Mouse (Mus musculus) T-helper 2 cell (primary cell): ENCODE measurements around the gene Tctex1d4.

Experiments used
- in situ Hi-C: fragments of 300-600 bp; cut with MboI, MseI; formaldehyde crosslinking; loops from one replicate; pipeline ENCODE4 v1.15.1; 2025; ENCODE audit warnings: high pct_unique_total_duplicates

Gene Tctex1d4

GRCm38 (mm10) chr4:117138295-117139216 lies 12.0 kb downstream of the Tctex1d4 start:
- in situ Hi-C loops: loop anchor here (10.0 kb wide), 1 partner anchor 314 kb away; the partner anchor contains the start of gene Hpdl

- in situ Hi-C loops: loop anchor here (10.0 kb wide), 1 partner anchor 314 kb away; the partner anchor contains the start of gene Hpdl
Measured at GRCm38 (mm10) chr4:117139217-117139612, 12.6 kb downstream of the Tctex1d4 start.

- in situ Hi-C loops: no loop called here
Measured at GRCm38 (mm10) chr4:117140613-117141012, 14.0 kb downstream of the Tctex1d4 start.

DNA sequence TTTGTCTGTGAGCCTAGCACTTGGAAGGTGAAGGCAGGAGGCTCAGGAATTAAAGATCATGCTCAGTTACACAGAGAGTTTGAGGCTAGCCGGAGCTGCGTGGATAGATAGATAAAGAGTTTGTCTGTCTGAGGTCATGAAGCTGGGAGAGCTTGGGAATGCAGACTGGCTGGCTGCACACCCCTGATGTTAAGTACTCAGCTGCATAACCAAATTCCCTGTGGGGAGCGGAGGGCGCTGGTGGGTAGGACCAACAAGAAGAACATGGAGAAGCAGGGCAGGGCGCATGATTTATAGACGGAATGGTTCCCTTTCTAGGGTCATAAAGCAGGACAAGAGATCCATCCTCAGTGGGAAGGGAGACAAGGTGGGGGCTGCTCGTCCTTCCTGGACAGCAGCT lies 16.4 kb downstream of the Tctex1d4 start:
- in situ Hi-C loops: no loop called here

DNA sequence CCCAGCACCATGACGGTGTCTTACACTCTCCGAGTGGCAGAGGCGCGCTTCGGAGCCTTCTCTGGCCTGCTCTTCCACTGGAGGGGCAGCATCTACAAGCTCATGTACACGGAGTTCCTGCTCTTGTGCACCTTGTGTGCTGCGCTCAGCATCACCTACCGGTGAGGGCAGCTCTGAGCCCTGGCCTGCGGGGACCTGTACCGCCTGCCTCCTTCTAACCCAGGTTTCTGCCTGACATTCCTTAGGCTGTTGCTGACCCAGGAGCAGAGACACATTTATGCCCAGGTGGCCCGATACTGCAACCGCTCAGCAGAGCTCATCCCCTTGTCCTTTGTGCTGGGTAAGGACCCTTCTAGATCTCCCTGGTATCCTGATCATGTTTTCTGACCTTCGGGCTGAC lies 18.7 kb downstream of the Tctex1d4 start:
- in situ Hi-C loops: no loop called here

DNA sequence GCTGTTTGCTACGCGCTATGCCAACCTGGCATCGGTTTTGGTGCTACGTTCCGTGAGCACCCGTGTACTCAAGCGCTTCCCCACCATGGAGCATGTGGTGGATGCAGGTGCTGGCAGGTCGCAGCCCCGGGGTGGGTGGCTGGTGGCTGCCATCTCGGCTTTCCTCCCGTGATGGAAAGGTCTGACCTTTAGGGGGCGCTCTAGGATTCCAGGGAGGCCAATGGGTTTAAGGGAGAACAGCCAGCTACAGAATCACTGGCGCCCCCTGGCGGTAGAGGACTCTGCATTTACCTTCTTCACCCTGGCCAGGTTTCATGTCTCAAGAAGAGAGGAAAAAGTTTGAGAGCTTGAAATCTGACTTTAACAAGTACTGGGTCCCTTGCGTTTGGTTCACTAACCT lies 19.6 kb downstream of the Tctex1d4 start:
- in situ Hi-C loops: no loop called here

DNA sequence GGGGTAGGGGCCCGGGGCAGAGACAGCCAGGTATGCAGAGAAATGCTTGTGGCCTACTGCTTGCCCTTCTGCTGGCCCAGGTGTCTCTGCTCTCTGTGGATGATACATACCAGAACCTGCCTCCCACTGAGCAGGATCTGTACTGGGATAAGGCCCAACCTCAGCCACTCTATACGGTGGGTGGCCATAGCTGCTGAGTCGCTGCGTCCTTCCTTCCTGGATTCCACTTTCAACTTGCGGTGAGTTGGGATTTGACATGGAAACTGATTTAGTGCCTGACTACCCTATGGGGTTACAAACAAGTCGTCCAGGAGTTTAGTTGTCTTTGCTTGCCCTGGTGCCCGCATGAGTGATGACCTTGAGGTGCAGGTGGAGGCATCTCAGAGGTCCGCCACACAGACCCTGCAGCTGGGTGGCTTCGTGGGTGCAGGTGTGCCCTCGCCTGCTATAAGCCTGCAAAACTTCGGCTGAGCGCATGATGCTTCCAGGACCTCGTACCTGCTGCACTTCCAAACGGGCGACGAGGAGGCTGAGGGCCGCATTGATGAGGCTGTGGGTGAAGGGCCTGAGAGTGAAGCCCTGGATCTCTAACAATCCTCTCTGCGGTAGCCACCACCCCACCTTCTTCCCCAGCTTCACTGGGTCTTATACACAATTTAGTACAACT lies 21.6 kb downstream of the Tctex1d4 start:
- in situ Hi-C loops: no loop called here

DNA sequence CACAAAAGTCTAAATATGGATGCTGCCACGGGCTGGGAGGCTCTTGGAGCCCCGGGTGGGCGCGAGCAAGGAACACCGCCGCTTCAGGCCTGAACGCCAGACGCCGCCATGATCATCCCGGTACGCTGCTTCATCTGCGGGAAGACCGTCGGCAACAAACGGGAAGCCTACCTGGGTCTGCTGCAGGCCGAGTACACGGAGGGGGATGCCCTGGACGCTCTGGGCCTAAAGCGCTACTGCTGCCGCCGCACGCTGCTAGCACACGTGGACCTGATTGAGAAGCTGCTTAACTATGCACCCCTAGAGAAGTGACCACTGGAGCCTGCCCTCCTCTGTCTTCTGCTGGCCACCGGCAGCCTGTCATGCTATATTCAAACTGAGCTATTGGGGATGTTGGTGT lies 22.2 kb downstream of the Tctex1d4 start:
- in situ Hi-C loops: no loop called here

GRCm38 (mm10) chr4:117149291-117150211 lies 23.0 kb downstream of the Tctex1d4 start:
- in situ Hi-C loops: loop anchor here (5.0 kb wide), 1 partner anchor 38 kb away; no protein-coding TSS in a partner anchor

DNA sequence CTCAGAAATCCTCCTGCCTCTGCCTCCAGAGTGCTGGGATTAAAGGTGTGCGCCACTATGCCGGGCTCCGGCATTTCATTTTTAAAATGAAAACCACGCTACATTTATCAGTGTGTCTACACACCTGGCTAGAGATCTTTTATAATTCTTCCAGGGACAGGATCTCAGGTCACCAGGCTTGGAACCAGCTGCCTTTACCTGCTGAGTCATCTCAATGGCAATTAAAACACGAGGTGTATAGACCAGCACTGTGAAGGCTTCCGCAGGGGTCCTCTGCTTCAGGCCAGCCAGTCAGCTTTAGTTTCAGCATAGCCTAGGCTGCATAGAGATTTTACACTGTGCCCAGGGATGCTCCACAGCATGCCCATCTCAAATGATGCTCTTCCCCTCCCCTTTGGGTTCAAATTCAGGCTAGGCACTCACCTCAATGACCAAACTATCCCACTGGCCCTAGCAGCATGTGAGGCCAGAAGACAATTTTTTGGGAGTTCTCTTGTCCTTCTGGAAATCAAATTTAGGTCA lies 23.7 kb downstream of the Tctex1d4 start:
- in situ Hi-C loops: loop anchor here (5.0 kb wide), 1 partner anchor 37 kb away; no protein-coding TSS in a partner anchor

- in situ Hi-C loops: loop anchor here (5.0 kb wide), 1 partner anchor 36 kb away; no protein-coding TSS in a partner anchor
Measured at GRCm38 (mm10) chr4:117151416-117151815, 24.8 kb downstream of the Tctex1d4 start.

- in situ Hi-C loops: loop anchor here (5.0 kb wide), 1 partner anchor 35 kb away; no protein-coding TSS in a partner anchor
Measured at GRCm38 (mm10) chr4:117152714-117153113, 26.1 kb downstream of the Tctex1d4 start.

DNA sequence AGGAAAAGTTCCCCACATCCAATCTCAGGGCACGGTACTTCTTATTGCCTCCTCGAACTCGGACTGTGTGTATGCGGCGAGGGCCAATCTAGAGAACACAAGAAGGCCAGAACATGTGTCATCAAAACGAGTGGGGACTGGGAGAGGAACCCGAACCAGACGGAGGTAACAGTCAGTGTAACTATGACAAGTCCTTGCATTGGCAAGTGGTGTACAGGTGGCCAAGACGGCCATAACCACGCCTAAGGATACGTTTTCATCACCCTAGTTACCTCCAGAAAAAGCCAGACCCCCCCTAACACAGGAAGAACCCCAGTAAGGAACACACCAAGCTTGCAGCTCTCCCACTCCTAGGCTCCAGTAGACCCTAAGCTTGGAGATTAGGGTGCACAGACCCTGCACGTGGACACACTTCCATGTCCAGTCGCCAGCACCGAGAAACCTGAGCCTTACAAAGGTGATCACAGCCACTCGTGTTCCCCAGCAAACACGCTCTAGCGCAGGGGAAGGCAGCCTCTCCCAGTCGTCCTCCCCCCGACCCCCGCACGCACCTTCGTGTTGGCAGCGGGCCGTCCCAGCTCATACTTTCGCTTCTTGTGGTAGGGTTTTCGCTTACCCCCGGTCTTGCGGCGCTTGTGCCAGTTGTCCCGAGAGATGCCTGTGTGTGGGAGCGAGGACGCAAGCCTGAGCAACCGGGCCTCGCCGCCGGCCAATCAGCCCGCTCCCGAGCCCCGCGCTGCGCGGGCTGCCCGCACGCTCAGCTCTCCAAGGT lies 28.6 kb downstream of the Tctex1d4 start:
- in situ Hi-C loops: no loop called here

- in situ Hi-C loops: no loop called here
Measured at GRCm38 (mm10) chr4:117155792-117156355, 29.3 kb downstream of the Tctex1d4 start, which contains the start of gene Rps8. TSS of gene Rps8 (minus strand) at chr4:117156243.

- in situ Hi-C loops: no loop called here
Measured at GRCm38 (mm10) chr4:117156372-117156771, 29.8 kb downstream of the Tctex1d4 start.

DNA sequence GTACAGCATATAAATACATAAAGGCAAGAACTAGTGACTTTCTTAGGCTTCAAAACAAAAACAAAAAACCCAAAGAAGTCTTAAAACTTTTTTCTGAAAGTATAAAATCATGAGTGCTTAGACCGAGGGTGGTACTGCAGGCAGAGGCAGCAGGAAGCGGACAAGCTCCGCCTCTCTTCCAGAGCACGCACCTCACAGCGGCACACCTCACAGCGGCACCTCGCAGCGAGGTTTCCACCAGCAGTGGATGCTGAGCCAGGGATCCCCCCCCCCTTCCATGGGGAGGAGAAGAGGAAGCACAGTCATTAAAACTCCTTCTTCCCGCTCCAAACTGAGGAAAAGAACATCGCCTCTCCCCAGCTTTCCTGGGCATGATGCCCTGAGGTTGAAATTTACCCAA lies 33.1 kb downstream of the Tctex1d4 start:
- in situ Hi-C loops: no loop called here

- in situ Hi-C loops: no loop called here
Measured at GRCm38 (mm10) chr4:117161183-117161582, 34.6 kb downstream of the Tctex1d4 start.

DNA sequence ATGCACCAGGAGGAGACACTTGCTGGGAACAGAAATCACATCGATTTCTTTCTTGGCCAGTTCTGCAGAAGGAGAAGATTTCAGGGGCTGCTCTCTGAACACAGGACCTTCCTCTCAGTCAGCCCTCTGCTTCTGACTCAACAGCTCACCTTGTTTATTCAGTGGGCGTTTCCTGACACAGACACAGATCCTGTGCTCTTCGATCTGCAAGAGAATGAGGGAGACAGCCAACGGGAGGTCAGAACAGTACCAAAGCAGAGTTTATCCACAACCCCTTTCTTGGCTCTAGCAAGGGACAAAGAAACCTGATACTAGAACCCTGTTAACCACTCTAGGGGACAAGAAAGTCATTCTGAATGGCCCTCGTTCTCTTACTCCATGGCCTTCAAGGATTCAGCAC lies 43.3 kb downstream of the Tctex1d4 start:
- in situ Hi-C loops: no loop called here
